Mouse (Mus musculus) right cerebral cortex, postnatal 14 days (tissue): ENCODE data around the gene Etfdh.
A peak's percentile ranks its signal among the peaks of the same experiment; 100 is the strongest.

Experiments used
- DNase-seq: peaks from one replicate; pipeline ENCODE4 v3.0.0; 2022

The Etfdh gene

DNA sequence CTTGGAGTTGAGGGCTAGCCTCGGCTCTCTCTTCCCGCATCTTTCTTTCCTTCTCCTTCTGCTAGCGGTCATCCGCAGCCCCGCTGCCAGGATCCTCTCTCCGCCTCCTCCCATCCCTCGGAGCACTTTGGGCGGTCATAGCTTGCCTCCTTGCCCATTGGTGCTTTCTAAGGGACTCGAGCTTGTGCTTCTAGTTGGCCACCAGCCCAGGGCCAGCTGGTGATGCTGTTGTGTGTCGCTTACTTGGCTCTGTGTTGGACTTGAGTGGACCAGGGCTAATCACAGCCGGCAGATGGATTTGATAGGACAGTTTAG, at the start of gene Etfdh:
Gene Etfdh (minus strand): TSS at position 85 of the 315 bp plus-strand sequence.
- peak; percentile 57 for DNase-seq

GRCm38 (mm10) chr3:79676411-79676810, 47.1 kb upstream of the Etfdh start:
- no peak for DNase-seq

DNA sequence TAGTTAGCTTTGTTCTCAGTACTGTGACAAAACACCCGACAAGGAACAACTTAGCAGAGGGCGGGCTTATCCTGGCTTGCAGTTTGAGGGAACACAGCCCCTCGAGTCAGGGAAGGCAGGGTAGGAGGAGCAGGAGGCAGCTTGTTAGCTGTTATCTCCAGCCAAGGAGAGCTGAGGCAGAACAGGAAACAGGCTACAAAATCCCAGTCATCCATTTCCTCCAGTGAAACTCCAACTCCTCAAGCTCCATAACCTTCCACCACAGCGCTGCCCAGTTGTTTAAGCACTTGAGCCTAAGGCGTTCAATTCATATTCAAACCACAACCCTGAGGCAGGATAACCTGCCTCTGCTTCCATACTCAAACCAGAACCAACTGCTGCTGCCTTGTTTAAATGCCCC, 45.3 kb upstream of the Etfdh start:
- no peak for DNase-seq

DNA sequence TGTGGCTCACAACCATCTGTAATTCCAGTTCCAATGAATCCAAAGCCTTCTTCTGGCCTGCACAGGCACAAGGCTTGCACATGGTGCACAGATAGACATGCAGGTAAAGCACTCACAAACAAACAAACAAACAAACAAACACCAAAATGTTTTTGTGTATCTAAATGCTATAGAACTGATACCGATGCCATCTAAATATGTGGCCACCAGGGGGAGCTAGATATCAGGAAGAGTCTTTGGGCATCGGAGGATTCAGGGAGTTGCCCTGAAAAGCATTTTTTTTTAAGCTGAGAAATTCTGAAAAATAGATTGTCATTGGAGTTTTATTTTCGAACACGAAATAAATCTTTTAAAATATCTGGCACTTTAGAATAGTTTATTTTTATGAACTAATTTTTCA, 43.8 kb upstream of the Etfdh start:
- peak; percentile 77 for DNase-seq

GRCm38 (mm10) chr3:79672188-79672587, 42.9 kb upstream of the Etfdh start:
- no peak for DNase-seq

DNA sequence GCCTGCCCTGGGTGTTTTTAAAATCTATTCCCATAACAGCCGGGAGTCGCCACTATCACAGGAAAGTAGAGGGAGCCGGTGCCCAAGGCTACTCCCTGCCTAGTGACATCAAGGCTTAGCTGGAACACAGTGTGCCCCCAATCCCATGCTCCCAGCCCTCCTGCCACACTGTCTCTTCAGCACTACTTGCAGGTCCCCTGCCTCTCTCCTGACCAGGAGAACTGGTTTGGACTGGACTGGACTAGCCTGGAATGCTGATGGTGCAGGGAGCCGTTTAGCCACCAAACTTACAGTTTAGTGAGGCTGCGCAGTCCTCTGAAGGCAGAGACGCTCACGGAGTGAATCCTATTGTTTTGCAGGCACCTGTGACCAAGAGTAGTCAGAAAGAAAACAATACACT, 41.3 kb upstream of the Etfdh start:
- DNase-seq, result no peak

DNA sequence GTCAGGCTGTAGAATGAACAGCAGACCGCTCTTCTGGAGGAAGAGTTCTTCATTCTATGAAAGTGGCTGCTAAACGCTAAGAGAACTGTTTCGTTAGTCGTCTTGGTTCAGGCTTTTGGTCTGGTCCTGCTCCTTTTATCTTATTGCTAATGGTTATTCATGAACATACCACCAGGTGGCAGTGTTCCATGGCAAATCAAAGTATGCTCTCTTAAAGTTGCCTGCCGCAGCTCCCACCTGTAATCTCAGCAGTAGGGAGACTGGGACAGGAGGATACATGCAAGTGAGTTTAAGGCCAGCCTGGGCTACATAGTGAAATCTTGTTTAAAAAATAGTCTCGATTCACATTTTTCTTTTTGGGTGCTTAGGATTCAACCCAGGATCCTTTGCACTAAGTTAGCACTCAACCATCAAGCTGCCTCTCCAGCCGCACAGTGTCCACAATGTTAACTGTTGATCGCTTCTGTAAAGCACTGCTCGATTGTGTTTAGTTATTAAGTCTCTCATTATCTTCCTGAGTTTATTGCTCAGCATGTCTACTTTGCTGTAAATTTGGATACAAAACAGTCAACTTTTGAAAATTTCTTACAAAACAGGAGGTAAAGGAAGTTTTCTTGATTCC, 35.6 kb upstream of the Etfdh start:
- peak; percentile 32 for DNase-seq

- DNase-seq, result no peak
Observed at GRCm38 (mm10) chr3:79656682-79657081, 27.4 kb upstream of the Etfdh start.

GRCm38 (mm10) chr3:79652129-79652528, 22.8 kb upstream of the Etfdh start:
- no peak for DNase-seq

GRCm38 (mm10) chr3:79628561-79629415, 512 bp downstream of the Etfdh start, which contains the start of gene 4930579G24Rik:
Gene 4930579G24Rik (plus strand): TSS chr3:79629079.
- peak; percentile 93 for DNase-seq

DNA sequence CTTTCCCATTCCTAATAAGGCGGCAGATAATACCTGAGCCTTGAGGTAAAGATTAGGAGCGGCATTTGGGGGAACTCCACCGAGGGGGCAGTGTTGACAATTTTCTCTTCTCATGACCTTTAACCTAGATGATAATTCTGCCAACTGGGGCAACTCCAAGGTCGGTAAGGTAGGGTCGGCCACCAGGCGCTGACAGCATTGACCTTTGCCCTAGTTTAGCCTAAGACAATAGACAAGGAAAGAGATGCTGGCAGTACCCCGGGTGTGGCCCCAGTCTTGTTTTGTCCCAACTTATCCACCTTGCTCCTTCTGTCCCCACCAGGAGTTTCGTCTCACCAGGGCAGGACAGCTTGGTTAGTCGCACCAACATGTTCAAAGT, 1.1 kb downstream of the Etfdh start:
- DNase-seq, result no peak

DNA sequence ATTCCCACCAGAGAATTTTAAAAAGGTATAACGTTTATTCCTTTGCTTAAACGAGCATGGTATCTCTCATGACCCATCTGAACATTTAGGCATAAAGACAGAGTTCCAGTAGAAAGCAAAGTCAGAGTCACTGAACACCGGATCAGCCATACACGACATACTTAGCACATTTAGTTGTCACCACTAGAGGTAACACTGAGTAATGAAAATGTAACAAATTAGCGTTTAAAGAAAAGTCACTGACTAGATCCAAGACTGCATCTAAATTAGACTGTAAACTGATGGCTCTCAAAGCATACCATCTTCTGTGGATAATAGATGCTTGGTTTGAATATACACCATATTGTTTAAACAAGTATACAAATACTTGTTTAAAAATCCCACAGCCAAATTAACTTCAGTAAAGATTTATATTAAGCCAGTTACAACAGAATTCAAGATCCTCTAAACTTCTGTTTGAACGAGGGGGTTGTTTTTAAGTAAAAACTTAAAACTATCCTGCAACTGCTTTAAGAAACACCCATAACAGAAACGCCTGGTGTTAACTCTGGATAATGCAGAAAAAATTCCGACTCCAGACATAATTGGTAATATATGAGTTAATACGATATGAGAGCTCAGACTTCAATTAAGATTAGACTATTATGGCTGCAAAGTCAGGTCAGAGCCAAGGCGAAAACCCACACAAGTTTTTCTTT, 1.7 kb downstream of the Etfdh start:
- DNase-seq, result no peak

- no peak for DNase-seq
Observed at GRCm38 (mm10) chr3:79609886-79610285, 19.4 kb downstream of the Etfdh start.

GRCm38 (mm10) chr3:79595468-79595867, 33.8 kb downstream of the Etfdh start:
- no peak for DNase-seq

DNA sequence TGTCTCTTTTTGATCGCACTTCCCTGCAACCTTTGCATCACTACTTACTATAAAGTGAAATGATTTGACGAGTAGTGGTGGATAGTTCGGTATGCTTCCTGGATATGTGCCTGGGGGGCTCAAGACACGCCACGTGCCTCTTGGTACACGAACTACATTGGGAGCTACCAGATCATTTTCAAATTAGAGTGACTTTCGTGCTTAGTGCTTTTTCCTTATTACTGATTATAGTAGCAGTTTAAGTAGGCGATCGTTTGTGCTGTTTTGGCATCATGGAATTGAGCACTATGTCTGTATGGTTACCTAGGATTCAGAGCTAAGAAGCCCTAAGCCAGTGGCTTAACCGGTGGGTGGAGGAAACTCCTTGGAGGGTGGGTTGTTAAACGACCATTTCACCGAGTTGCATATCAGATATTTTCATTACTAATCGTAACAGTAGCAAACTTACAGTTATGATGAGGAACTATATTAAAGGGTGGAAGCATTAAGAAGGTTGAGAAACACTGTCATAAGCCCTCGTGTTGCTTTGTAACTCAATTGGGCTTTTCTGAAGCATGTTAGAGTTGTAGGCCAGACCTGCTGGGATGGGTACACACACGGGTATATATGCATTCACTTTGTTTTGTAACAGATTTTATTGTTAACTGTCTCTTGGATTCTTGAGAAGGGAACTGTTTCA, 37.4 kb downstream of the Etfdh start:
- no peak for DNase-seq

DNA sequence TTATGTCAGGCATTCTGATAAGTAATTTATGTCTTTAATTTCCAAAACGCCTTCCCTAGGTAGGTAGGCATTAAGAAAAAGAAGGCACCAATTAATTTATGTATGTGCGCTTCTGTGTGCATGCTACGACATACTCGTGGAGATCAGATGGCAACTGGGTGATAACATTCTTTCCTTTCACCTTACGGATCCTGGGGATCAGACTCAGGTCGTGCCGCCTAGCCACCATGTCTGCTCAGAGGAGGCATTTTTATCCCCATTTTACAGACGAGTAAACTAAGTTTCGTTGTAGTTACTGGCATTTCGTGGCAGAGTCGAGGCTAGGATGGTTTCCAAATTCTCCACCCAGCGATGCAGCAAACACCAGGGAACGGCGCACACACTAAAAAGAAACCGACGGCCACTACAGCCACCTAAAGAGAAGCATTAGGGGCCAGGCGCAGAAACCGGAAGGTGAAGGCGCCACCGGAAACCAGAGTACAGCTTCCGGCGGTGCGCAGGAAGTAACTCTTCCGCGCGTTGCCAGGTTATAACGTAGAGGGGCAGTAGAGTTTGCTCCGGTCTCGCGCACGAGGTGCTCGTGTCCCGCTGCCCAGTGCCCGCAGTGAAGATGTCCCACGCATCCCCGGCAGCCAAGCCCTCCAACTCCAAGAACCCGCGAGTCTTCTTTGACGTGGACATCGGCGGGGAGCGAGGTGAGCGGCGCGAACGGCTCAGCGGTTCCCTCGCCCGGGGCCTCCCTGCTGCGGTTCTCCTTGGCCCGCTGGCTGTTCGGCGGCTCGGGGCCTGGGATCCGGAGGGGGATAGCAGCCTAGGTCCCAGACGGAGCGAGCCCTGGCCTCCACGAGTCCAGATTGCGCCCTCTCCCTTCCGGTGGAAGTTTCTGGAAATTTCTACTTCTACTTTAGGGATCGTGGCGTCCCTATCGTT, 38.2 kb downstream of the Etfdh start, which contains the start of gene Ppid:
Gene Ppid (plus strand): TSS at position 480 of the 930 bp plus-strand sequence.
- peak; percentile 78 for DNase-seq

DNA sequence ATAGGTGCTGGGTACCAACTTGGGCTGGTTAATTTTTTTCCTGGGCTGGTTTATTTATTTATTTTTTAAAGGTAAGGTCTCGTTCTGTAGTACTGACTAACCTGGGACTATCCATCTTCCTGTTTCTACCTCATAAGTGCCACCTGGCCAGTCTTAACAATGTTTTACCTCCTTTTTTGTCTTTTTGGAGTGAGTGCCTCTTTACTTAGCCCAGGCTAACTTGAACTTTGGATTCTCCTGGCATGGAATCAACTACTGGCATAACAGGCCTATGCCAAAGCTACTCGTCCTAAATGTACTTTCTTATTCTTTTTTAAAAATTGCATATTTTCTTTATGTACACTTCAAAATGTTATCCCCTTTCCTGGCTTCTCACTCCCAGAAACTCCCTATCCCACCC, 39.6 kb downstream of the Etfdh start:
- DNase-seq, result no peak

GRCm38 (mm10) chr3:79586804-79587203, 42.5 kb downstream of the Etfdh start:
- DNase-seq, result peak; percentile 90

- DNase-seq, result no peak
Observed at GRCm38 (mm10) chr3:79579891-79580575, 49.3 kb downstream of the Etfdh start.

DNA sequence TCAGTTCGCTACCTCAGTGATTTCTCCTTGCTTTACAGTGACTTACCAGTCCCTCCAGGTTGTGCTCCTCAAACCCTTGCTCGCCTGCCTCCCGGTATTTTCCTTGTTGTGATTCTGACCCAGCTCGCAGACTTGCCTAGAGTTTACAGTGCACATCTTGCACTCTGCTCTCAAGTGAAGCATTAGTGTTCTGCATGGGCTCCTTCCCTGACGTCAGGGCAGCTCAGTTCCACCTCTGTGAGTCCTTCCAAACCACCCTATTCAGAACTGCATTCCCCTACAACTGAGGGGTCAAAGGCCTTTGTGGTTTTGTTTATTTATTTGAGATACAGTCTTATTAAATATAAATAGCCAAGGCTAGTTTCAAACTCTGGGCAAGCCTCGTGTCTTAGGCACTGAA, 51.1 kb downstream of the Etfdh start:
- no peak for DNase-seq

DNA sequence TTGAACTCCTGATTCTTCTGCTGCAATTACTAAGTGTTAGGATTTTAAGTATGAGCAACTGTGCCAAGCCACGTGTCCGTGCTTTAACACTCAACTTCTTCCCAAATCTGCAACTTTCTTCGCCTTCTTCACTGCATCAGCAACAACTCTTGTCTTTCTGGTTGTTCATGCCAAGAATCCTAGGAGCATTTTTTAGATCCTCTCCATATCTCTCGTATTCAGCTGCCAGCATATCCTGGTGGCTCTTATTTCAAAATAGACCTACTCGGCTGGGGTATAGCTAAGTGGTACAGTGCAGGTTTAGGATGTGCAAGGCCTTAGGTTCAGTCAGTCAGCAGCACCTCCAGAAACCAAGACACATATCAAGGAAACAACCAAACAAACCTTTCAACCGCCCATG, 51.7 kb downstream of the Etfdh start:
- DNase-seq, result no peak

- DNase-seq, result no peak
Observed at GRCm38 (mm10) chr3:79576865-79577264, 52.4 kb downstream of the Etfdh start.
